ENCODE assay signal across 26 mouse cellular contexts in genomic region chr12:116771493-116771892, GRCm38 (mm10).
DNase-seq lines count a peak whose midpoint lies in the region; ATAC-seq and TF ChIP-seq lines count a peak whose summit lies in the region.
"Had no signal": no experiment of that assay in that cellular context is flagged by ENCODE, and none has a peak within 500 bp of the region (broad histone marks: within the 10 kb centered on the region; RNA-seq: fewer than 3 reads in every experiment).

No protein-coding gene starts in this region.

- H3K9ac ChIP-seq in liver, adult 2 months (ENCODE audit: low read depth, low read length) = no peak overlapping the region
- H3K9ac ChIP-seq in liver, embryonic 12.5 days = no peak overlapping the region
- H3K9ac ChIP-seq in midbrain, embryonic 11.5 days (ENCODE audit: low read length) = no peak overlapping the region
- H3K9ac ChIP-seq in midbrain, postnatal 0 days (replicated peaks; ENCODE audit: low read length, poor library complexity, severe bottlenecking) = no peak overlapping the region
- H3K9ac ChIP-seq in forebrain, embryonic 13.5 days = no peak overlapping the region
- H3K9ac ChIP-seq in forebrain, postnatal 0 days = no peak overlapping the region
- H3K9ac ChIP-seq: embryonic facial prominence, embryonic 15.5 days; hindbrain, embryonic 14.5 days; kidney, embryonic 15.5 days; limb, embryonic 12.5 days; liver, embryonic 14.5 days; lung, embryonic 15.5 days had no signal

- 81% methylated on average over 4 of the region's 4 CpGs for WGBS in liver, adult 2 months
- WGBS in liver, embryonic 12.5 days (ENCODE audit: insufficient replicate concordance) = 43% methylated on average over 4 of the region's 4 CpGs
- 84% methylated on average over 4 of the region's 4 CpGs for WGBS in midbrain, embryonic 11.5 days
- WGBS in midbrain, postnatal 0 days = 83% methylated on average over 4 of the region's 4 CpGs
- WGBS in forebrain, embryonic 13.5 days = 77% methylated on average over 4 of the region's 4 CpGs
- WGBS in forebrain, postnatal 0 days = 75% methylated on average over 4 of the region's 4 CpGs

- no peak overlapping the region for H3K4me2 ChIP-seq in liver, embryonic 12.5 days
- no peak overlapping the region for H3K4me2 ChIP-seq in midbrain, embryonic 11.5 days
- no peak overlapping the region for H3K4me2 ChIP-seq in midbrain, postnatal 0 days (ENCODE audit: low read depth, low read length, poor library complexity, severe bottlenecking)
- H3K4me2 ChIP-seq in forebrain, embryonic 13.5 days = no peak overlapping the region
- no peak overlapping the region for H3K4me2 ChIP-seq in forebrain, postnatal 0 days (ENCODE audit: low read depth)
- H3K4me2 ChIP-seq: embryonic facial prominence, embryonic 15.5 days; hindbrain, embryonic 14.5 days; kidney, embryonic 15.5 days; limb, embryonic 12.5 days; lung, embryonic 15.5 days had no signal

- no peaks in the 10 kb centered on the region for H3K9me3 ChIP-seq in liver, embryonic 12.5 days (replicated peaks)
- no peaks in the 10 kb centered on the region for H3K9me3 ChIP-seq in midbrain, embryonic 11.5 days (ENCODE audit: control insufficient read depth, low read length)
- H3K9me3 ChIP-seq in midbrain, postnatal 0 days (ENCODE audit: low read length) = no peaks in the 10 kb centered on the region
- H3K9me3 ChIP-seq in forebrain, embryonic 13.5 days (replicated peaks) = no peaks in the 10 kb centered on the region
- no peaks in the 10 kb centered on the region for H3K9me3 ChIP-seq in forebrain, postnatal 0 days (ENCODE audit: low read length)
- H3K9me3 ChIP-seq: embryonic facial prominence, embryonic 10.5 days; embryonic facial prominence, embryonic 15.5 days; heart, embryonic 10.5 days; kidney, embryonic 15.5 days; limb, embryonic 12.5 days; lung, embryonic 15.5 days had no signal

- H3K4me1 ChIP-seq in liver, adult 2 months (ENCODE audit: control insufficient read depth, insufficient read depth, low read length) = peaks cover 13% of the 10 kb centered on the region
- no peaks in the 10 kb centered on the region for H3K4me1 ChIP-seq in liver, embryonic 12.5 days
- 0 out of 2 replicates have a peak, but pooled peaks cover 6% of the 10 kb centered on the region for H3K4me1 ChIP-seq in midbrain, embryonic 11.5 days (ENCODE audit: control insufficient read depth, insufficient read depth, low read length)
- no peaks in the 10 kb centered on the region for H3K4me1 ChIP-seq in midbrain, postnatal 0 days (ENCODE audit: insufficient read depth, low read length)
- H3K4me1 ChIP-seq in forebrain, embryonic 13.5 days = peaks cover 17% of the 10 kb centered on the region
- 0 out of 2 replicates have a peak, but pooled peaks cover 3% of the 10 kb centered on the region for H3K4me1 ChIP-seq in forebrain, postnatal 0 days (ENCODE audit: insufficient read depth)
- H3K4me1 ChIP-seq: embryonic facial prominence, embryonic 15.5 days; kidney, embryonic 15.5 days; lung, embryonic 15.5 days; megakaryocyte, embryonic 14.5 days had no signal

- TF ChIP-seq CTCF in liver, adult 2 months (IDR thresholded peaks at IDR 0.05; ENCODE audit: low read depth, low read length) = no peak
- TF ChIP-seq CTCF in midbrain, postnatal 0 days (IDR thresholded peaks at IDR 0.05) = no peak
- TF ChIP-seq CTCF in forebrain, postnatal 0 days (IDR thresholded peaks at IDR 0.05; ENCODE audit: low read depth) = no peak

- ATAC-seq in liver, embryonic 12.5 days = no peak
- peak; percentile 40; the same call in 1 of the 2 replicates for ATAC-seq in midbrain, embryonic 11.5 days (ENCODE audit: low FRiP score)
- ATAC-seq in midbrain, postnatal 0 days (ENCODE audit: low FRiP score) = no peak
- peak; percentile 54; the same call in 1 of the 2 replicates for ATAC-seq in forebrain, embryonic 13.5 days
- ATAC-seq in forebrain, postnatal 0 days = peak; percentile 62
- no peak for ATAC-seq in activated CD4-positive, CD25-positive, alpha-beta regulatory T cell, adult 4 months
- ATAC-seq: CD4-positive, CD25-positive, alpha-beta regulatory T cell, adult 4 months; inflammation-experienced regulatory T-cells, adult 6 months had no signal

- H3K79me2 ChIP-seq in liver, adult 2 months (ENCODE audit: control insufficient read depth, insufficient read depth, low read length) = no peaks in the 10 kb centered on the region

- H3K36me3 ChIP-seq in liver, adult 2 months (ENCODE audit: control insufficient read depth, insufficient read depth, low read length) = no peaks in the 10 kb centered on the region
- no peaks in the 10 kb centered on the region for H3K36me3 ChIP-seq in liver, embryonic 12.5 days
- H3K36me3 ChIP-seq in midbrain, embryonic 11.5 days (ENCODE audit: control insufficient read depth, insufficient read depth, low read length) = no peaks in the 10 kb centered on the region
- no peaks in the 10 kb centered on the region for H3K36me3 ChIP-seq in midbrain, postnatal 0 days (ENCODE audit: insufficient read depth, low read length)
- no peaks in the 10 kb centered on the region for H3K36me3 ChIP-seq in forebrain, embryonic 13.5 days (ENCODE audit: poor library complexity, severe bottlenecking)
- no peaks in the 10 kb centered on the region for H3K36me3 ChIP-seq in forebrain, postnatal 0 days (ENCODE audit: insufficient read depth)
- H3K36me3 ChIP-seq: embryonic facial prominence, embryonic 10.5 days; embryonic facial prominence, embryonic 15.5 days; heart, embryonic 10.5 days; kidney, embryonic 15.5 days; limb, embryonic 12.5 days; lung, embryonic 15.5 days had no signal

- peak overlapping the region; percentile 70 for H3K27ac ChIP-seq in liver, adult 2 months (replicated peaks; ENCODE audit: insufficient read depth, low read depth, low read length)
- no peak overlapping the region for H3K27ac ChIP-seq in liver, embryonic 12.5 days
- H3K27ac ChIP-seq in midbrain, embryonic 11.5 days (ENCODE audit: low read depth, low read length) = no peak overlapping the region
- no peak overlapping the region for H3K27ac ChIP-seq in midbrain, postnatal 0 days (ENCODE audit: low read depth, low read length)
- H3K27ac ChIP-seq in forebrain, embryonic 13.5 days = peak overlapping the region; percentile 20; the same call in 1 of the 2 replicates
- H3K27ac ChIP-seq in forebrain, postnatal 0 days (ENCODE audit: low read depth, low read length) = no peak overlapping the region
- H3K27ac ChIP-seq: embryonic facial prominence, embryonic 10.5 days; embryonic facial prominence, embryonic 15.5 days; heart, embryonic 10.5 days; hindbrain, embryonic 14.5 days; kidney, embryonic 15.5 days; left cerebral cortex, adult 2 months; limb, embryonic 12.5 days; liver, embryonic 14.5 days; lung, embryonic 15.5 days; stomach, postnatal 0 days had no signal

- no peaks in the 10 kb centered on the region for H3K27me3 ChIP-seq in liver, adult 2 months (ENCODE audit: control insufficient read depth, insufficient read depth, low read length)
- no peaks in the 10 kb centered on the region for H3K27me3 ChIP-seq in liver, embryonic 12.5 days (replicated peaks)
- H3K27me3 ChIP-seq in midbrain, embryonic 11.5 days (ENCODE audit: control insufficient read depth, insufficient read depth, low read length) = no peaks in the 10 kb centered on the region
- no peaks in the 10 kb centered on the region for H3K27me3 ChIP-seq in midbrain, postnatal 0 days (ENCODE audit: insufficient read depth, low read length)
- H3K27me3 ChIP-seq in forebrain, embryonic 13.5 days = no peaks in the 10 kb centered on the region
- no peaks in the 10 kb centered on the region for H3K27me3 ChIP-seq in forebrain, postnatal 0 days (ENCODE audit: insufficient read depth, low read length)
- H3K27me3 ChIP-seq: embryonic facial prominence, embryonic 15.5 days; kidney, embryonic 15.5 days; limb, embryonic 12.5 days; lung, embryonic 15.5 days; megakaryocyte, embryonic 14.5 days had no signal

- no peak for TF ChIP-seq POLR2A in liver, adult 2 months (IDR thresholded peaks at IDR 0.05; ENCODE audit: extremely low read depth, insufficient read depth, low read length)

- H3K4me3 ChIP-seq in liver, adult 2 months (ENCODE audit: insufficient read depth, low read depth, low read length) = no peak overlapping the region
- H3K4me3 ChIP-seq in liver, embryonic 12.5 days = no peak overlapping the region
- H3K4me3 ChIP-seq in midbrain, embryonic 11.5 days (ENCODE audit: low read depth, low read length) = no peak overlapping the region
- H3K4me3 ChIP-seq in midbrain, postnatal 0 days (ENCODE audit: low read depth, low read length) = no peak overlapping the region
- no peak overlapping the region for H3K4me3 ChIP-seq in forebrain, embryonic 13.5 days
- no peak overlapping the region for H3K4me3 ChIP-seq in forebrain, postnatal 0 days (ENCODE audit: low read depth, low read length)
- H3K4me3 ChIP-seq: embryonic facial prominence, embryonic 10.5 days; embryonic facial prominence, embryonic 15.5 days; heart, embryonic 10.5 days; kidney, embryonic 15.5 days; layer of hippocampus, adult 2 months; left cerebral cortex, adult 2 months; limb, embryonic 12.5 days; lung, embryonic 15.5 days; megakaryocyte, embryonic 14.5 days had no signal

- no peak for DNase-seq in liver, adult 2 months (ENCODE audit: extremely low read depth, low read depth, low spot score)
- DNase-seq in midbrain, embryonic 11.5 days (ENCODE audit: low spot score, missing footprints) = peak; percentile 81
- no peak for DNase-seq in midbrain, postnatal 0 days (ENCODE audit: low spot score)
- no peak for DNase-seq in forebrain, postnatal 0 days
- DNase-seq: cerebellum, adult 18-20 months; gastrocnemius, postnatal 25 days; right cerebral cortex, adult 18-20 months; thymus, adult 18-20 months; thymus, postnatal 36 days had no signal

Comparison
In these comparisons a context has a peak if more than half of its experiments do, and no peak if none do; other contexts are left out.
1. H3K27ac ChIP-seq: peak in liver, adult 2 months (single experiment) and forebrain, embryonic 13.5 days (single experiment); none in liver, embryonic 12.5 days (single experiment), midbrain, embryonic 11.5 days (single experiment), midbrain, postnatal 0 days (single experiment) and forebrain, postnatal 0 days (single experiment).
2. ATAC-seq: peak in midbrain, embryonic 11.5 days (single experiment), forebrain, embryonic 13.5 days (single experiment) and forebrain, postnatal 0 days (single experiment); none in liver, embryonic 12.5 days (single experiment), midbrain, postnatal 0 days (single experiment) and activated CD4-positive, CD25-positive, alpha-beta regulatory T cell, adult 4 months (single experiment).